Mouse (Mus musculus) small intestine, adult 2 months (tissue): ENCODE measurements at regions not wholly inside any gene's neighbourhood (a gene's known extent, or its start where the extent isn't known, plus 50 kb on each side); places are given as distances from the start of the nearest gene placed in this dataset.

ENCODE experiments used
- H3K27ac ChIP-seq: fragments of 200-500 bp; 2 replicates; pipeline ENCODE4 v1.5.1; 2012; ENCODE audit warnings: low read depth, low read length, control low read depth, inconsistent platforms; ENCODE audit not compliant: insufficient read depth
- H3K27me3 ChIP-seq: fragments of 200-500 bp; 2 replicates; pipeline ENCODE4 v1.6.1; 2012; ENCODE audit warnings: mild to moderate bottlenecking, moderate library complexity, low read length, inconsistent platforms; ENCODE audit not compliant: control insufficient read depth, insufficient read depth
- H3K36me3 ChIP-seq: fragments of 200-500 bp; 2 replicates; pipeline ENCODE4 v1.6.1; 2012; ENCODE audit warnings: mild to moderate bottlenecking, low read length, control low read depth, inconsistent platforms; ENCODE audit not compliant: control insufficient read depth, insufficient read depth
- H3K4me1 ChIP-seq: fragments of 200-500 bp; 2 replicates; pipeline ENCODE4 v1.6.1; 2012; ENCODE audit warnings: low read length, inconsistent platforms, mixed read lengths; ENCODE audit not compliant: control insufficient read depth, insufficient read depth, insufficient read length
- H3K4me3 ChIP-seq: fragments of 200-500 bp; 2 replicates; pipeline ENCODE4 v1.5.1; 2012; ENCODE audit warnings: low read depth, mild to moderate bottlenecking, control low read depth, inconsistent platforms, low read length, moderate library complexity
- CTCF ChIP-seq: fragments of 200-500 bp; IDR thresholded peaks from 2 replicates; pipeline ENCODE4 v1.5.1; 2012; ENCODE audit warnings: low read depth, mild to moderate bottlenecking, control low read depth, inconsistent platforms, low read length, moderate library complexity, mixed read lengths; ENCODE audit not compliant: insufficient replicate concordance, insufficient read length; ENCODE audit errors: extremely low read depth
- POLR2A ChIP-seq: fragments of 200-500 bp; IDR thresholded peaks from 2 replicates; pipeline ENCODE4 v1.6.1; 2012; ENCODE audit warnings: low read depth, mild to moderate bottlenecking, control low read depth, inconsistent platforms, low read length, moderate library complexity
- WGBS: fragments of 180-500 bp; shearing (Covaris S2); methylation state at CpG from one replicate; pipeline ENCODE4 v1.1.7; 2018; 5-methylcytosine and 5-hydroxymethylcytosine counted together

GRCm38 (mm10) chr4:131066186-131066939, 122.2 kb downstream of the Matn1 start:
- Histone ChIP-seq H3K27ac (no peak overlapping the region), H3K4me3 (no peak overlapping the region), H3K27me3 (peaks cover 3% of the 10 kb centered on the region; the same call in 1 of the 2 replicates), H3K36me3 (no peaks in the 10 kb centered on the region), H3K4me1 (no peaks in the 10 kb centered on the region)
- TF ChIP-seq CTCF (no peak), POLR2A (no peak)
- 62% methylated on average over 8 of the region's 8 CpGs for WGBS

- TF ChIP-seq CTCF, result no peak
- TF ChIP-seq POLR2A, result no peak
- peaks cover 3% of the 10 kb centered on the region; the same call in 1 of the 2 replicates for H3K27me3 ChIP-seq
- no peaks in the 10 kb centered on the region for H3K36me3 ChIP-seq
- H3K27ac ChIP-seq, result no peak overlapping the region
- H3K4me1 ChIP-seq, result no peaks in the 10 kb centered on the region
- H3K4me3 ChIP-seq, result no peak overlapping the region
Observed at GRCm38 (mm10) chr4:131070566-131070965, 126.4 kb downstream of the Matn1 start.

GRCm38 (mm10) chr4:131072623-131073022, 128.4 kb downstream of the Matn1 start:
- peaks cover 3% of the 10 kb centered on the region; the same call in 1 of the 2 replicates for H3K27me3 ChIP-seq
- 86% methylated on average over 2 of the region's 2 CpGs for WGBS
- H3K4me3 ChIP-seq, result no peak overlapping the region
- no peak for TF ChIP-seq CTCF
- H3K36me3 ChIP-seq, result no peaks in the 10 kb centered on the region
- H3K4me1 ChIP-seq, result no peaks in the 10 kb centered on the region
- no peak overlapping the region for H3K27ac ChIP-seq

- TF ChIP-seq POLR2A (no peak), CTCF (no peak)
- H3K27ac ChIP-seq, result no peak overlapping the region
- H3K27me3 ChIP-seq, result peaks cover 3% of the 10 kb centered on the region; the same call in 1 of the 2 replicates
- no peak overlapping the region for H3K4me3 ChIP-seq
- WGBS, result 38% methylated on average over 8 of the region's 8 CpGs
- H3K4me1 ChIP-seq, result no peaks in the 10 kb centered on the region
- H3K36me3 ChIP-seq, result no peaks in the 10 kb centered on the region
Observed at GRCm38 (mm10) chr4:131073420-131073819, 129.2 kb downstream of the Matn1 start.

- peaks cover under 1% of the 10 kb centered on the region; the same call in 1 of the 2 replicates for H3K27me3 ChIP-seq
- no peak for TF ChIP-seq POLR2A
- no peak for TF ChIP-seq CTCF
- no peak overlapping the region for H3K4me3 ChIP-seq
- no peaks in the 10 kb centered on the region for H3K36me3 ChIP-seq
- no peak overlapping the region for H3K27ac ChIP-seq
- WGBS, result 59% methylated on average over 8 of the region's 8 CpGs
- no peaks in the 10 kb centered on the region for H3K4me1 ChIP-seq
Observed at GRCm38 (mm10) chr4:131075326-131075932, 131.2 kb downstream of the Matn1 start.

GRCm38 (mm10) chr4:131076628-131077027, 132.4 kb downstream of the Matn1 start:
- Histone ChIP-seq H3K4me1 (no peaks in the 10 kb centered on the region), H3K36me3 (no peaks in the 10 kb centered on the region), H3K4me3 (no peak overlapping the region), H3K27me3 (no peaks in the 10 kb centered on the region), H3K27ac (no peak overlapping the region)
- 56% methylated on average over 3 of the region's 3 CpGs for WGBS
- TF ChIP-seq CTCF (no peak), POLR2A (no peak)

- WGBS, result 58% methylated on average over 1 of the region's 1 CpGs
- no peaks in the 10 kb centered on the region for H3K4me1 ChIP-seq
- no peak overlapping the region for H3K4me3 ChIP-seq
- H3K27ac ChIP-seq, result no peak overlapping the region
- H3K36me3 ChIP-seq, result no peaks in the 10 kb centered on the region
- TF ChIP-seq POLR2A, result no peak
- no peaks in the 10 kb centered on the region for H3K27me3 ChIP-seq
Observed at GRCm38 (mm10) chr4:131080113-131080512, 135.9 kb downstream of the Matn1 start.
